Mouse (Mus musculus) hindbrain, embryonic 14.5 days (tissue): Measurements from ENCODE around the gene Tex48. TPM values are rescaled to one million over a fixed set of nuclear protein-coding genes. Genes with fewer than 3 reads are reported as not detected.
A peak's percentile ranks its signal among the peaks of the same experiment; 100 is the strongest.

ENCODE experiments used
- ATAC-seq: fragments of 200-750 bp; cut with Nextera tagmentation; 2 replicates; pipeline ENCODE4 v1.8.0; 2017; ENCODE audit warnings: moderate number of reproducible peaks, mild to moderate bottlenecking, moderate TSS enrichment, moderate library complexity; ENCODE audit not compliant: low FRiP score
- DNase-seq: peaks from one replicate; pipeline ENCODE4 v3.0.0-alpha.2; 2015; ENCODE audit warnings: low spot score
- H3K27ac ChIP-seq: fragments of 300-500 bp; sonication (generic); 2 replicates; pipeline ENCODE4 v1.5.1; 2014; ENCODE audit warnings: mild to moderate bottlenecking, moderate library complexity
- H3K27me3 ChIP-seq: fragments of 300-500 bp; sonication (generic); 2 replicates; pipeline ENCODE4 v1.6.1; 2014; ENCODE audit warnings: mild to moderate bottlenecking, low read length, mixed read lengths; ENCODE audit not compliant: control insufficient read depth, insufficient read depth
- H3K36me3 ChIP-seq: fragments of 300-500 bp; sonication (generic); replicated peaks from 2 replicates; pipeline ENCODE4 v1.6.1; 2014; ENCODE audit not compliant: control insufficient read depth, insufficient read depth
- H3K4me1 ChIP-seq: fragments of 300-500 bp; sonication (generic); replicated peaks from 2 replicates; pipeline ENCODE4 v1.6.1; 2014; ENCODE audit warnings: antibody characterized with exemption, low read length, mixed read lengths; ENCODE audit not compliant: control insufficient read depth, insufficient read depth
- H3K4me2 ChIP-seq: fragments of 300-500 bp; sonication (generic); replicated peaks from 2 replicates; pipeline ENCODE4 v1.6.1; 2014; ENCODE audit warnings: mild to moderate bottlenecking, moderate library complexity
- H3K4me3 ChIP-seq: fragments of 300-500 bp; sonication (generic); replicated peaks from 2 replicates; pipeline ENCODE4 v1.5.1; 2014; ENCODE audit warnings: mild to moderate bottlenecking, low read length
- H3K9ac ChIP-seq: fragments of 300-500 bp; sonication (generic); 2 replicates; pipeline ENCODE4 v1.6.1; 2014
- H3K9me3 ChIP-seq: fragments of 300-500 bp; sonication (generic); 2 replicates; pipeline ENCODE4 v1.6.1; 2016; ENCODE audit warnings: low read length; ENCODE audit not compliant: control insufficient read depth
- WGBS: fragments of 180-500 bp; shearing (Covaris S2); extraction: QIAGEN DNeasy Blood & Tissue Kit; methylation state at CpG from one replicate; pipeline ENCODE4 v1.1.7; 2014; 5-methylcytosine and 5-hydroxymethylcytosine counted together
- polyA plus RNA-seq: library from polyadenylated mRNA; unstranded; fragments of >200 nt; fragmentation: Nextera tagmentation; extraction: Ambion mirVana; gene quantifications from 2 replicates; pipeline ENCODE4 v1.2.1, GENCODE M21; 2014

The Tex48 gene
- polyA plus RNA-seq, 1 experiment from 2014 or later: not detected

- no peaks in the 10 kb centered on the region; the same call in 1 of the 2 replicates for H3K27me3 ChIP-seq
- no peaks in the 10 kb centered on the region for H3K9me3 ChIP-seq
- H3K4me2 ChIP-seq: no peak overlapping the region
- DNase-seq (no peak), ATAC-seq (no peak; the same call in 1 of the 2 replicates)
- no peak overlapping the region for H3K27ac ChIP-seq
- H3K36me3 ChIP-seq: no peaks in the 10 kb centered on the region
- H3K9ac ChIP-seq: no peak overlapping the region
- 45% methylated on average over 8 of the region's 8 CpGs for WGBS
- H3K4me1 ChIP-seq: peaks cover 8% of the 10 kb centered on the region; the same call in 1 of the 2 replicates
- no peak overlapping the region for H3K4me3 ChIP-seq
Measured at GRCm38 (mm10) chr4:63560079-63560478, 62.1 kb downstream of the Tex48 start.

GRCm38 (mm10) chr4:63559127-63559697, 63.0 kb downstream of the Tex48 start:
- Histone ChIP-seq H3K27ac (no peak overlapping the region), H3K9ac (peak overlapping the region; percentile 76), H3K4me1 (peaks cover 8% of the 10 kb centered on the region; the same call in 1 of the 2 replicates), H3K4me2 (peak overlapping the region; percentile 89), H3K9me3 (no peaks in the 10 kb centered on the region), H3K36me3 (0 out of 2 replicates have a peak, but pooled peaks cover 5% of the 10 kb centered on the region), H3K27me3 (no peaks in the 10 kb centered on the region; the same call in 1 of the 2 replicates), H3K4me3 (peak overlapping the region; percentile 76)
- no peak for DNase-seq
- WGBS: 25% methylated on average over 9 of the region's 9 CpGs
- ATAC-seq: peak; percentile 6; the same call in 1 of the 2 replicates

DNA sequence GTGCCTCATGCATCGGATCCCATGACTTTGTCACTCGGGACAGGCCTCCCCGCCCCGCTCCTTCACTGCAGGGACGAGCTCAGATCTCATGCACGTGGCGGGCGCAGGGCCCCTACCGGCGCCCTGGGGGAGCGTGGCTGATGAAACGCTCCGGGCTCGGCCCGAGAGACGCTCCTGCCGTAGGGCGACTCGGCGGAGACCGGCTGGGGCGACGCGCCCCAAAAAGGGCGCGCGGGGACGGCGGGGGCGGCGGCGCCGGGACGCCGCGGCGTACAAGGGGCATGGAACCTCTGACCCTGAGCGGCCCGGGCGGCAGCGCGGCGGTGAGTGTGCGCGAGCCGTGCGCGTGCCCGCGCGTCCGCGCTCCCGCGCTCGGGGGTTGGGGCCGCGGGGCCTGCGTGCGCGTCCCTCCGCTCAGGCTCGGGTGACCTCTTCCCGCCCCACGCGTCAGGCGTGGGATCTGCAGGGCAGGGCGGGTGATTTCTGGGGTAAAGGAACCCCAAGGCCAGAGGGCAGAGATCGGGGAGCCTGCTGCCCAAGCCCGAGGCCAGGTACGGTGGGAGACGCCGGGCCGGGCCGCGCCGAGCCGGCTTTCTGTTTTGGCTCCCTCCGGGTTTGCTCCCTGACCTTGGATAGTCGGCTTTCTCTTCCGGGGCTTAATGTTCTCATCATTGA, 63.7 kb downstream of the Tex48 start, which contains the start of gene Tmem268:
Tmem268 (plus strand) TSS at position 375 of the 675 bp plus-strand sequence.
- Histone ChIP-seq H3K9ac (peak within 1 kb of the TSS; percentile 76), H3K4me3 (peak within 1 kb of the TSS; percentile 76), H3K27ac (no peak within 1 kb of the TSS), H3K27me3 (no peaks in the 10 kb centered on the region; the same call in 1 of the 2 replicates), H3K9me3 (no peaks in the 10 kb centered on the region), H3K36me3 (0 out of 2 replicates have a peak, but pooled peaks cover 10% of the 10 kb centered on the region), H3K4me2 (peak within 1 kb of the TSS; percentile 89), H3K4me1 (peaks cover 8% of the 10 kb centered on the region; the same call in 1 of the 2 replicates)
- under 1% methylated on average over 66 of the region's 81 CpGs for WGBS
- ATAC-seq (peak; percentile 79), DNase-seq (peak; percentile 73)

DNA sequence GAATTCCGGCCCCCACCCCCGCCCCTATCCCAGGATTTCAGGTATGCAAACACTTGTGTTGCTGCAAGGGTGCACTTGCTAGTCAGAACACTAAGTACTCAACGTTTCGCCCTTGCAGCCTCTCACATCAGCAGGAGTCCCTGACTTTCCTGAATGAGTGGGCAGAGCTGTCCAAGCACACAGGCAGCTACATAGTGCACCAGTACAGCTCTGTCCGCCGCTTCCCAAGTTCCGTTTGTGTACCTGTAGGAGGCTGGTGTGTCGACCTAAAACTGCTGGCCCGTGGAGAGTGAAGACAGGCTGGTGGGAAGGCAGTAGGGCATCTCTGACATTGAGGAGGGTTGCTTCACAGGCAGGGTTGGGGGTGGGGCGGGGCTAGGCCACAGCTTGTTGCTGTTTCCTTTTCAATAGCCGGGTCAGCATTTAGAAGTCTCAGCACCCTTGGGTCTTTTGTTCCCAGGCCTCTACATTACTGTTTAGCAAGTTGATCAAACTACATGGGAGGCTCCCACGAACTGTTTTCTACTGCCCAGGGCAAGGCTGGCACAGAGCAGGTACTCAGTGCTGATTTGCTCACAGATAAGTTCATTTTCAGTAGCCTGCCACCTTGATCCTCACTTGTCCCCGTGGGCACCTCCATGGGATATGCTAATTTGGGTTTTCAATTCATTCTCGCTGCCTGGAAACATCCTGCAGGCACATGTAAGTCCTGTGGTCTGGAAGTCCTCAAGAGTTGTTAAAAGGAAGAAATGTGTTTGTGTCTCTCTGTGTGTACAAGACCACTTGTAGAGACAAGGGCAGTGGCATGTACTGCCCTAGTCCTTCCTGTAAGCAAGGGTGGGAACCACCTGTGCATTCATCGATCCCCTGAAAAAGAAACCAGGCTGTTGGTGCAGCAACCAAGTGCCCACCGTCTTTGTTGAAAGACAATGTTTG, 64.8 kb downstream of the Tex48 start:
- Histone ChIP-seq H3K4me1 (peaks cover 8% of the 10 kb centered on the region; the same call in 1 of the 2 replicates), H3K4me3 (no peak overlapping the region), H3K36me3 (peaks cover 21% of the 10 kb centered on the region), H3K27ac (no peak overlapping the region), H3K9me3 (no peaks in the 10 kb centered on the region), H3K9ac (no peak overlapping the region), H3K27me3 (no peaks in the 10 kb centered on the region; the same call in 1 of the 2 replicates), H3K4me2 (peak overlapping the region; percentile 89)
- DNase-seq (no peak), ATAC-seq (no peak)
- 20% methylated on average over 16 of the region's 16 CpGs for WGBS

Other genes with a start within 250 kb of the Tex48 start
- 3.9 and 4.6 TPM in 2 replicates for gene Akna, start 219.1 kb downstream of the Tex48 start, polyA plus RNA-seq
- gene Whrn, start 126.4 kb downstream of the Tex48 start, polyA plus RNA-seq: 5.8 and 8.0 TPM in 2 replicates
- 409 and 428 TPM in 2 replicates for gene Atp6v1g1, start 77.7 kb downstream of the Tex48 start, polyA plus RNA-seq
- gene Tmem268, start 63.6 kb downstream of the Tex48 start, polyA plus RNA-seq: 4.5 and 4.8 TPM in 2 replicates
- not detected in 2 replicates for gene Gm11213, start 17.2 kb downstream of the Tex48 start, polyA plus RNA-seq
- gene Gm11214, start 41.0 kb upstream of the Tex48 start, polyA plus RNA-seq: not detected in 2 replicates
- gene Tnfsf15, start 122.7 kb upstream of the Tex48 start, polyA plus RNA-seq: not detected in 2 replicates
- 0.09 TPM in 1 of 2 replicates, not detected in the other for gene Tnfsf8, start 238.9 kb upstream of the Tex48 start, polyA plus RNA-seq